Mouse (Mus musculus) thymus, postnatal 10 days (tissue): ENCODE measurements at regions not wholly inside any gene's neighbourhood (a gene's known extent, or its start where the extent isn't known, plus 50 kb on each side); places are given as distances from the start of the nearest gene placed in this dataset.
"Not testable (repeated sequence)": the region's sequence is repeated elsewhere in the genome, so short reads cannot be mapped to it uniquely, and the experiment has no call there.

Experiments used
- DNase-seq, 2 experiments: peaks; one replicate each; pipeline ENCODE4 v3.0.0; 2021; ENCODE audit warnings: low spot score in 2 of 2

- DNase-seq = no peak
Observed at GRCm38 (mm10) chr17:35758769-35759168, 54.3 kb upstream of the Ddr1 start.

- DNase-seq = no peak
Observed at GRCm38 (mm10) chr17:35759740-35760139, 55.3 kb upstream of the Ddr1 start.

GRCm38 (mm10) chr17:35762614-35763013 lies 58.2 kb upstream of the Ddr1 start:
- no peak for DNase-seq

- DNase-seq = no peak
Observed at GRCm38 (mm10) chr17:35763101-35763500, 58.4 kb upstream of the Ier3 start.

- DNase-seq = peak in 1 of 2 experiments; percentile 43
Observed at GRCm38 (mm10) chr17:35763866-35764265, 57.6 kb upstream of the Ier3 start.

GRCm38 (mm10) chr17:35766406-35766805 lies 55.1 kb upstream of the Ier3 start:
- DNase-seq = peak; percentile 18 to 36

- no peak for DNase-seq
Observed at GRCm38 (mm10) chr17:35769175-35769960, 52.1 kb upstream of the Ier3 start.

GRCm38 (mm10) chr17:35769961-35770276 lies 51.6 kb upstream of the Ier3 start:
- not testable (repeated sequence) for DNase-seq

GRCm38 (mm10) chr17:35770599-35770998 lies 50.9 kb upstream of the Ier3 start:
- no peak for DNase-seq

- DNase-seq = no peak
Observed at GRCm38 (mm10) chr17:35771656-35772405, 49.7 kb upstream of the Ier3 start.
